Mouse (Mus musculus) ES-Bruce4 (cell line): Measurements from ENCODE around the gene 2510002D24Rik. TPM values are rescaled to one million over a fixed set of nuclear protein-coding genes. Genes with fewer than 3 reads are reported as not detected.

Source experiments
- H3K27ac ChIP-seq: 2 replicates; pipeline ENCODE4 v1.5.1; 2012; ENCODE audit warnings: low read length, inconsistent platforms; ENCODE audit not compliant: insufficient read depth
- H3K27me3 ChIP-seq: 2 replicates; pipeline ENCODE4 v1.6.1; 2012; ENCODE audit warnings: mild to moderate bottlenecking, low read length, inconsistent platforms; ENCODE audit not compliant: control insufficient read depth, poor library complexity, insufficient read depth, severe bottlenecking
- H3K36me3 ChIP-seq: 2 replicates; pipeline ENCODE4 v1.6.1; 2012; ENCODE audit warnings: inconsistent platforms, mild to moderate bottlenecking, low read length, moderate library complexity; ENCODE audit not compliant: control insufficient read depth, poor library complexity, insufficient read depth, severe bottlenecking
- H3K4me1 ChIP-seq: one replicate; pipeline ENCODE4 v1.8.1; 2011; ENCODE audit warnings: low read length; ENCODE audit not compliant: control insufficient read depth, insufficient read depth
- H3K4me3 ChIP-seq: 2 replicates; pipeline ENCODE4 v1.5.1; 2011; ENCODE audit warnings: low read depth, mild to moderate bottlenecking, low read length
- H3K9ac ChIP-seq: 2 replicates; pipeline ENCODE4 v1.6.1; 2012; ENCODE audit warnings: low read depth, mild to moderate bottlenecking, inconsistent platforms; ENCODE audit not compliant: poor library complexity, severe bottlenecking
- H3K9me3 ChIP-seq: replicated peaks from 2 replicates; pipeline ENCODE4 v1.6.1; 2012; ENCODE audit warnings: mild to moderate bottlenecking, low read length, inconsistent platforms; ENCODE audit not compliant: control insufficient read depth, poor library complexity, insufficient read depth, severe bottlenecking
- CTCF ChIP-seq: IDR thresholded peaks from one replicate; pipeline ENCODE4 v1.8.1; 2011; ENCODE audit warnings: low read depth, low read length
- EP300 ChIP-seq: IDR thresholded peaks from 2 replicates; pipeline ENCODE4 v1.6.1; 2011; ENCODE audit warnings: low read depth, low read length; ENCODE audit not compliant: insufficient read depth
- POLR2A ChIP-seq: IDR thresholded peaks from one replicate; pipeline ENCODE4 v1.8.1; 2011; ENCODE audit warnings: low read length; ENCODE audit not compliant: insufficient read depth
- polyA plus RNA-seq: library from polyadenylated mRNA; stranded (reverse); fragments of >200 nt; gene quantifications from 2 replicates; pipeline ENCODE4 v1.2.4, GENCODE M21; 2011; ENCODE audit warnings: low read depth; ENCODE audit not compliant: missing spikeins, insufficient read depth, insufficient read length

The 2510002D24Rik gene
- 23.9 and 24.7 TPM in 2 replicates for polyA plus RNA-seq

GRCm38 (mm10) chr16:18836468-18837208 lies at the start of gene 2510002D24Rik, which contains the start of gene Gm28539:
Gene 2510002D24Rik, plus strand, starts transcription at chr16:18836578.
Gene Gm28539, plus strand, starts transcription at chr16:18836584.
- Histone ChIP-seq H3K4me3 (peak within 1 kb of the TSS; percentile 73), H3K27ac (no peak within 1 kb of the TSS), H3K9ac (peak within 1 kb of the TSS; percentile 50), H3K27me3 (no peaks in the 10 kb centered on the region), H3K9me3 (no peaks in the 10 kb centered on the region), H3K4me1 (no peaks in the 10 kb centered on the region), H3K36me3 (peaks cover 9% of the 10 kb centered on the region)
- no peak for TF ChIP-seq EP300
- TF ChIP-seq POLR2A, result peak; percentile 88
- TF ChIP-seq CTCF, result no peak

- Histone ChIP-seq H3K9me3 (no peaks in the 10 kb centered on the region), H3K27me3 (no peaks in the 10 kb centered on the region), H3K27ac (no peak overlapping the region), H3K9ac (no peak overlapping the region), H3K4me3 (no peak overlapping the region), H3K4me1 (no peaks in the 10 kb centered on the region), H3K36me3 (peaks cover 15% of the 10 kb centered on the region)
- TF ChIP-seq CTCF (no peak), EP300 (no peak), POLR2A (no peak)
Observed at GRCm38 (mm10) chr16:18786652-18787051, 49.7 kb upstream of the 2510002D24Rik start.

GRCm38 (mm10) chr16:18788627-18789406 lies 47.6 kb upstream of the 2510002D24Rik start:
- Histone ChIP-seq H3K4me3 (no peak overlapping the region), H3K9me3 (no peaks in the 10 kb centered on the region), H3K27ac (no peak overlapping the region), H3K27me3 (no peaks in the 10 kb centered on the region), H3K4me1 (no peaks in the 10 kb centered on the region), H3K9ac (no peak overlapping the region), H3K36me3 (peaks cover 19% of the 10 kb centered on the region)
- no peak for TF ChIP-seq CTCF
- TF ChIP-seq EP300, result no peak
- TF ChIP-seq POLR2A, result no peak

- TF ChIP-seq CTCF (no peak), POLR2A (no peak), EP300 (no peak)
- Histone ChIP-seq H3K4me1 (no peaks in the 10 kb centered on the region), H3K4me3 (no peak overlapping the region), H3K27me3 (no peaks in the 10 kb centered on the region), H3K36me3 (peaks cover 13% of the 10 kb centered on the region), H3K27ac (no peak overlapping the region), H3K9me3 (no peaks in the 10 kb centered on the region), H3K9ac (no peak overlapping the region)
Observed at GRCm38 (mm10) chr16:18795223-18795899, 41.0 kb upstream of the 2510002D24Rik start.

- H3K4me3 ChIP-seq, result no peak overlapping the region
Observed at GRCm38 (mm10) chr16:18796645-18797044, 39.7 kb upstream of the 2510002D24Rik start.

More at GRCm38 (mm10) chr16:18796645-18797044, 39.7 kb upstream of the 2510002D24Rik start:
- peaks cover 24% of the 10 kb centered on the region for H3K36me3 ChIP-seq
- H3K27me3 ChIP-seq, result no peaks in the 10 kb centered on the region
- no peak for TF ChIP-seq POLR2A
- TF ChIP-seq CTCF, result no peak
- no peak for TF ChIP-seq EP300
- no peak overlapping the region for H3K27ac ChIP-seq
- no peaks in the 10 kb centered on the region for H3K4me1 ChIP-seq
- no peak overlapping the region for H3K9ac ChIP-seq
- no peaks in the 10 kb centered on the region for H3K9me3 ChIP-seq
